ENCODE assay signal across 35 mouse cellular contexts in the genomic region with DNA sequence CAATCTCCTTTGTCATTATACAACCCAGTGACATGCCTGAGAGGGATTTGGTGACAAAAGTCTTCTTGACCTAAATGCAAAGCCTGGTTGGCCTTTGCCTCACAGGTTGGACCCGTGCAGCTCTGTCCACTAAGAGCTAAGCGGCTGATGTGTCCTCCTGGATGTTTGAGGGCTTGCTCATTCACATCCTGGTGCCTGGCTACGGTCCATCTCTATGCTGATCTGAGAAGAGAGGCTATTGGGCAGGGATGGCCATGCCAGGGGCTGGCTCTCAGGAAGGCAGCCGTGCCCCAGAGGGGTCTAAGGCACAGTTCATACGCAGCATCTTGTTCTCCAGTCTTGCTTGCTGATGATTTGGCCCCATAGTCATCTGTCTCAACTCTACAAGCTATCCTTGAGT. TPM values are rescaled to one million over a fixed set of nuclear protein-coding genes. Genes with fewer than 3 reads are reported as not detected.
"Had no signal": no experiment of that assay in that cellular context is flagged by ENCODE, and none has a peak within 500 bp of the region (broad histone marks: within the 10 kb centered on the region; RNA-seq: fewer than 3 reads in every experiment).

No protein-coding gene starts in this region.

- H3K9me3 ChIP-seq: heart, embryonic 13.5 days; heart, embryonic 15.5 days; hindbrain, embryonic 10.5 days; hindbrain, embryonic 12.5 days; hindbrain, embryonic 13.5 days; hindbrain, embryonic 15.5 days; intestine, embryonic 15.5 days; kidney, embryonic 15.5 days had no signal

- H3K4me1 ChIP-seq: hindbrain, embryonic 12.5 days; hindbrain, embryonic 13.5 days; hindbrain, embryonic 15.5 days had no signal

- ATAC-seq: hindbrain, embryonic 16.5 days; hindbrain, postnatal 0 days; inflammation-experienced regulatory T-cells, adult 6 months; intestine, embryonic 15.5 days; intestine, embryonic 16.5 days; intestine, postnatal 0 days had no signal

- H3K36me3 ChIP-seq: heart, embryonic 13.5 days; heart, embryonic 15.5 days; hindbrain, embryonic 10.5 days; hindbrain, embryonic 12.5 days; hindbrain, embryonic 13.5 days; hindbrain, embryonic 15.5 days; intestine, embryonic 15.5 days; kidney, embryonic 15.5 days had no signal

- H3K27me3 ChIP-seq: heart, embryonic 15.5 days; hindbrain, embryonic 12.5 days; hindbrain, embryonic 13.5 days; hindbrain, embryonic 15.5 days; intestine, embryonic 15.5 days; kidney, embryonic 15.5 days had no signal

- H3K4me2 ChIP-seq: heart, embryonic 11.5 days; heart, embryonic 13.5 days; heart, embryonic 15.5 days; hindbrain, embryonic 12.5 days; hindbrain, embryonic 13.5 days; hindbrain, embryonic 14.5 days; hindbrain, embryonic 15.5 days; intestine, embryonic 15.5 days; kidney, embryonic 15.5 days had no signal

- H3K27ac ChIP-seq: heart, embryonic 13.5 days; heart, embryonic 15.5 days; hindbrain, embryonic 10.5 days; hindbrain, embryonic 12.5 days; hindbrain, embryonic 13.5 days; hindbrain, embryonic 14.5 days; hindbrain, embryonic 15.5 days; hindbrain, postnatal 0 days; intestine, embryonic 15.5 days; kidney, embryonic 15.5 days; kidney, postnatal 0 days; layer of hippocampus, adult 2 months; left cerebral cortex, adult 2 months had no signal

- DNase-seq: heart, postnatal 10 days; heart, postnatal 14 days; heart, postnatal 36 days; heart, postnatal 4 days; kidney, adult 11 months; kidney, adult 18-20 months; kidney, adult 2 months; kidney, adult 8-10 months; kidney, adult 9 months; kidney, postnatal 10 days; kidney, postnatal 14 days; kidney, postnatal 25 days; kidney, postnatal 36 days; kidney, postnatal 4 days; layer of hippocampus, adult 9-11 months; layer of hippocampus, postnatal 36 days had no signal

- H3K4me3 ChIP-seq: heart, embryonic 13.5 days; heart, embryonic 15.5 days; hindbrain, embryonic 10.5 days; hindbrain, embryonic 12.5 days; hindbrain, embryonic 13.5 days; hindbrain, embryonic 15.5 days; intestine, embryonic 15.5 days; kidney, embryonic 15.5 days; layer of hippocampus, adult 2 months; left cerebral cortex, adult 2 months had no signal

- H3K9ac ChIP-seq: heart, embryonic 13.5 days; heart, embryonic 15.5 days; hindbrain, embryonic 12.5 days; hindbrain, embryonic 13.5 days; hindbrain, embryonic 14.5 days; hindbrain, embryonic 15.5 days; intestine, embryonic 15.5 days; kidney, embryonic 15.5 days had no signal

RNA-seq across cellular contexts. Expression of gene Gm12216, which starts 21.3 kb away (rescaled TPM):
- total RNA-seq: hindbrain, postnatal 0 days had no signal
- polyA plus RNA-seq: heart, embryonic 11.5 days; hindbrain, embryonic 11.5 days; hindbrain, embryonic 12.5 days; hindbrain, embryonic 14.5 days had no signal
